Mouse (Mus musculus) cerebellum, adult 9-10 months (tissue): Measurements from ENCODE around the gene Sobp.
A peak's percentile ranks its signal among the peaks of the same experiment; 100 is the strongest.

Experiments
- DNase-seq: peaks from one replicate; pipeline ENCODE4 v3.0.0; 2022

The Sobp gene

DNA sequence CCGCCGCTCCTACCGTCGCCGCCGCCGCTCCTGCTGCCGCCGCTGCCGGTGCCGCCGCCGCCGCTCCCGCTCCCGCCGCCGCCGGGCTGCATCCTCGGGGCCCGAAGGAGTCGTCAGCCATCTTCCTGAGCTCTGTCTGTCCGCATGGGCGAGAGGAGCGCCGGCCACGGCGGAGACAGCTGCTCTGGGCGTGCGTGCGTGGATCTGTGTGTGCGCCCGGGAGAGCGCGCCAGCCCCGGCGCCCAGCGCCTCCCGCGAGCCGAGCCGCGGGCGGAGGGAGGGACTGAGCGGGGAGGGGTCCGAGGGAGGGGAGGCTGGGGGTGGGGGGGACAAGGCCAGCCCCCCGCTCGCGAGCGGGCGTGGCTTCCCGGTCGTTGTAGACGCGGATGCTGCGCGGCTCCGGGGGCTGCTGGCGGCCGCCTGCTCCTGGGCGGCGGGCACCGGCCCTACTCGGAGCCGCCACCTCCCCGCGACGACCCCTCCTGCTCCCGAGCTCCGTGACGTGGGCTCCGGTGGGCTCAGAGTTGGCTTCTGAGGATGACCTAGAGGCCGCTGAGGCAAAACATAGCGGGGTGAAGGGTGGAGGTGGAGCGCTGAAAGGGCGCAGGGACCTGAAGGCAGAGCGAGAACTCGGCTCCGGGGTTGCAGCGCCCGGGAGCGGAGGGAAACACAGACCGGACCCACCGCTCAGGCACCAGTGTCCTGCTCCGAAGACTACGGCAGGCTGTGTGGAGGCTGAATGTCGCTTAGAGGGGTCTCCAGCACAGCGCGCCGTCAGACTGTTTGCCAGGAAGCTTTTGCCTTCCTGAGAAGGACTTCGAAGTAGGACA lies at the start of gene Sobp, which contains the start of gene 9030612E09Rik:
TSS of gene Sobp (minus strand) at position 205 of the 830 bp plus-strand sequence.
TSS of gene 9030612E09Rik (plus strand) at position 379 of the 830 bp plus-strand sequence.
- DNase-seq, result peak; percentile 80

DNA sequence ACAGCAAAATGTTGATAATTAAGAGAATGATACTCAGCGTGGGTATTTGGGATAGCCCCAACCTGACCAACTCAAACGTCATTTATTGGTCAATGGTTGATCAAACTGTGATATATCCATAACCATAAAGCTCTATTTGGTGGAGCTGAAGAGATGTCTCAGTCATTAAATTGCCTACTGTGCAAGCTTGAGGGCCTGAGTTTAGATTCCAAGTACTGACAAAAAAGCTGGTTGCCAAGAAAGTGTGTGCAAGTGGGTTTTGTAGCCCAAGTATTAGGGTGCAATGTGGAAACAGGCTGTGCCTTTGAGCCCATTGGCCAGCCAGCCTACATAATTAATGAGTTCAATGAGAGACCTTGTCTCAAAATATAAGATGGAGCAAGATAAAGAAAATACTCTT lies 49.1 kb upstream of the Sobp start:
- DNase-seq, result no peak

DNA sequence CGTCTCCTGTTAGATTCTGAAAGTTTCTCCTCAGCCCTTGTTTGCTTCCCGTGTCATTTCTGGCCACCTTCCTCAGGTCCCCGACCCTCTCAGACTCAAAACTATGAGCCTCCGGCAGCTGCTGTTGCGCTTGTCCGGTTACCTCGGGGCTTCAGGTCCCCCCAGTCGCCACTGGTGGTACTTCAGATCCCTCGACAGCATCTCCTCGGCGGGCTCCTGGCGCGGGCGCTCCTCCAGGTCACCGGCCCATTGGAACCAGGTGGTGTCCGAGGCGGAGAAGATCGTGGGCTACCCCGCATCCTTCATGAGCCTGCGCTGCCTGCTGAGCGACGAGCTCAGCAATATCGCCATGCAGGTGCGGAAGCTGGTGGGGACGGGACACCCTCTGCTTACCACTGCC lies 47.3 kb upstream of the Sobp start:
- no peak for DNase-seq

GRCm38 (mm10) chr10:43220910-43221625 lies 46.7 kb upstream of the Sobp start, which contains the start of gene Pdss2:
TSS of gene Pdss2 (plus strand) at chr10:43221486.
- DNase-seq, result peak; percentile 96

GRCm38 (mm10) chr10:43220479-43220878 lies 46.1 kb upstream of the Sobp start:
- DNase-seq, result no peak

DNA sequence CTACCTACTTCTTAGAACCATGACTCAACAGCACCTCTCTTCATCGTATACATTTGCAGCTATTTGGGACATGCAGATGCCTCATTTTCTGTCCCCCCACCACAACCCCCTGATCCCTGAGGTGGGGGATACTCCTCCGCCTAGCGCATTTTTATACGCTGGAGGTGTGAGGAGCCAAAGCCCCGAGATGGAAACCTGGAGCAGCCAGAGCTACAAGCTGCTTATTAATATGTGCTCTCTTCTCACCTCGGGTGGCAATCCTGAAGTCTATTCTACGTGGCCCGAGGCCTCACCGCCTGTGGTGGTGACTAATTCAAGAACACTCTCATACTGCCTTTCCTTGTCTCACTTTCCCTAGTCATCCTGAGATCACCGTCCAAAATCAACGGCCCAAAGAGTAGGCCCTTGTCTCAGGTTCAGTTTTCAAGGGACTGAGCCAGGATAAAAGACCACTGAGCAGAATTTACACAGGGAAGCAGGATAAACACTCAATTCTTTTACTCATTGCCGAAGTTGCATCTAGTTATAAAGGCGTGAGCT lies 43.1 kb upstream of the Sobp start:
- DNase-seq, result no peak

- no peak for DNase-seq
Measured at GRCm38 (mm10) chr10:43211866-43212265, 37.5 kb upstream of the Sobp start.

DNA sequence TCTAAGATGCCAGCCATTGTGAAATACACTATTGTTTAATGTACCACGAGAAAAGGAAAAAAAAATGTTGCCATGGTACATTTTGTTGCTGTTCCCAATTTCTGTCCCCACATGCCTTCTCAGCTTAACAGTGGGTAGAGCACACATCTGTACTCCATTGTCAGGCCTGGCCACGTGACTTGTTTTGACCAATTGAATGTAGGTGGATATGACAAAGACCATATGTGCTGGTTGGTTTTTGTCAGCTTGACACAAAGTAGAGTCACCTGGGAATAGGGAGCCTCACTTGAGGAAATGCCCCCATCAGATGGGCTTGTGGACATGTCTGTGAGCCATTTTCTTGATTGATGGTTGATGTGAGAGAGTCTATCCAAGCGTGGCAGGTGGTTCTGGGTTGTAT lies 29.5 kb upstream of the Sobp start:
- no peak for DNase-seq

DNA sequence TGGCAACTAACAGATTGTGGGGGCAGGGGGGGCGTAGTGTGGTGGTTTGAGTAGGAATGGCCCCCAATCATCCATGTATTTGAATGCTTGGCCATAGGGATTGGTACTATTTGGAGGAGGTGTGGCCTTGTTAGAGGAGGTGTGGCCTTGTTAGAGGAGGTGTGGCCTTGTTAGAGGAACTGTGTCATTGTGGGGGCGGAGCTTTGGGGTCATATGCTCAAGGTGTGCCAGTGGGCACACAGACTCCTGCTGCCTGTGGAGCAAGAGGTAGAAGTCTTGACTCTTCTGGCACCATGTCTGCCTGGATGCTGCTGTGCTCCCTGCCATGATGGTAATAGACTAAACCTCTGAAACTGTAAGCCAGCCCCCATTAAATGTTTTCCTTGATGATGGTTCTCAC lies 25.9 kb upstream of the Sobp start:
- no peak for DNase-seq

DNA sequence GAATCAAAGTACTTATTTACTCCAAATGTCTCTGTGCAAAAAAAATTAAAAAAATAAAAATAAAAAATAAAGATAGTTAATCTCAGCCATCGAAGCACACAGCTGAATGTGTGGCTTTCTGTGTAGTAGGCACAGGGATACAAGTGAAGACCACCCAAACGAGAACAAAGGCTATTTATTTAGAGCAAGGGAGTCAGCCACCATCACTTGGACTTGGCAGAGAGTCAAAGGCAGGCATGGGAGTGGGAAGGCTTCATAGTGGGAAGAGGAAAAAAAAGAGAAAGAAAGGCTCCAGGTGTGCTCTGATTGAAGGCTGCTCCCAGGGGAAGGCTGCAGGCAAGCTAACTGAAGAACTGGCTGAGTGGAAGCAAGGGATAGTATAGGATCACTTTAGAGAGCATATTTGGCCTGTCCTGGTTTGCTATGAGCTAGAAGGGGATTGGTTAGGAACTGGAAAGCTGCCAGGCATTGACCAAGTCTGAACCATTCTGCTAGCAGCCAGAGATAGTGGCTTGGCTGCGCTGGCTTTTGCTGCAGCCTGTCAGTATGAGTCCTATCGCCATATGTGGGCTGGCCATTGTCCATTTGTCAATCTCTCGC lies 6.1 kb upstream of the Sobp start:
- DNase-seq, result peak; percentile 55

- DNase-seq, result peak; percentile 72
Measured at GRCm38 (mm10) chr10:43175156-43175601, 849 bp upstream of the Sobp start.

DNA sequence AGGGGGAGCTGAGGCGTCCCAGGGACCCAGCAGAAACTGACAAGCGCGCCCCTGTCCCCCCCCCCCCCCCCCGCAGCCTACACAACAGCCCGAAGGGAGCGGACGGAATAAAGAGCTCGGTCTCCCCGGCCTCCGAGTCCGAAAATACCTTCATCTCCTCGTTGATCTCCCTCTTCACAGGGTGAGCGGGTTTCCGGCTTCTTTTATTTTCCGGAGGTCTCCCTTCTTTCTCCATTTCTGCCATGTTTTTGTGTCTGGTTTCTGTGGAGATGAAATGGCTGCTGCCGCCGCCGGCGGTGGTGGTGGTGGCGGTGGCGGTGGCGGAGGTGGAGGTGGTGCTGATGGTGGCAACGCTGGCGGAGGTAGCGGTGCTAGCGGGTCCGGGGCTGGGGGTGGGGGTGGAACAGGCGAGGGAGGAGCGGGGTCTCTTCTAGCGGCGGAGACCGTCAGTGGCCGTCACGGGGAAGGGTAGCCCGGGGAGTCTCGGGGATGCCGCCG lies 453 bp downstream of the Sobp start:
- DNase-seq, result peak; percentile 50

DNA sequence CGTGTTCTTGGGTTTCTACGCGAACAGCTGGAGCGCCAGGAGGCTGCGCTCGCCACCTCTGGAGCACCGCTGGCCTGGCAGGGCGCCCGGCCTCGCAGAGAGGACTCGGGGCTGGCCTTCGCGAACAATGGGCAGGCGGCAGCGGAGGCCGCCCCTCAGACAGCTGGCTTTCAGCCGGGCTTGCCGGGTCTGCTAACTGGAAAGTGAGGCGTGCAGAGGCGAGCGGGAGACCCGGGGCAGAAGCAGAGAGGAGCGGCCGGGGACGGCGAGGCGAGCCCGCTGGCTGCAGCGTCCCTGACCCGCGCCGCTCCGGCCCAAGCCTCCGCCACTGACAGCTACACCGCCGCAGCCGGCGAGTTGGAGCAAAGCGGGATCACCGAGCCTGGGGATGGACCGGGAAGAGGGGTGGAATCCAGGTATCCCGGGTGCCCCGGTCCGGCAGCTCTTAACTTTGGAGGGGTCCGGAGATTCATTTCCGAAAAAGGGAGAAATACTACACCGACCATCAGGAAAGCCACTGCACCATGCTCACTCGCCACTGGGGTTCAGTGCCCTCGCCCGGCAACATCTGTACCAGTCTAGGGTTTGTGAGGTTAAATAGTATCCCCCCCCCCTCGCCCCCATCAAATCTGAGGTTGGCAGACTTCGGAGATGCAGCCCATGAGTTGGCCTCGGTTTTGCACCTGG lies 1.0 kb downstream of the Sobp start:
- peak; percentile 58 for DNase-seq

GRCm38 (mm10) chr10:43172554-43172953 lies 1.8 kb downstream of the Sobp start:
- no peak for DNase-seq

DNA sequence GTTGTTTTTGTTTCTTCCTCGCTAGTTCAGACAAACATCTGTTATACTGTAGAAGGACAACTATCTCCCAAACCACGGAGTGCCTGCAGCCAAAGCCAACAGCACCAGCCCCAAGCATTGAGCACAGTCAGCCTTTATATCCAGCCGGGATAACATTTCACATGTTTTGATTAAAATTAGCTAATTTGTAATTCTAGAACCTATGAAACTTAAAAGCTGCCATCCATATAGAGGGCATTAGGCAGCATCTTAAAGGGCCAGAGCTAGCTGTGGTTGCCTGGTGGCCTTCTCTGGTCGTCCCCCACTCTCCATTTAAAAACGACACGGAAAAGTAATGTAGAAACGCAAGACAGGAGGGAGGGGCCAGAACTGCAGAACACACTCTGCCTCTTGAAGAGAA lies 2.3 kb downstream of the Sobp start:
- no peak for DNase-seq

DNA sequence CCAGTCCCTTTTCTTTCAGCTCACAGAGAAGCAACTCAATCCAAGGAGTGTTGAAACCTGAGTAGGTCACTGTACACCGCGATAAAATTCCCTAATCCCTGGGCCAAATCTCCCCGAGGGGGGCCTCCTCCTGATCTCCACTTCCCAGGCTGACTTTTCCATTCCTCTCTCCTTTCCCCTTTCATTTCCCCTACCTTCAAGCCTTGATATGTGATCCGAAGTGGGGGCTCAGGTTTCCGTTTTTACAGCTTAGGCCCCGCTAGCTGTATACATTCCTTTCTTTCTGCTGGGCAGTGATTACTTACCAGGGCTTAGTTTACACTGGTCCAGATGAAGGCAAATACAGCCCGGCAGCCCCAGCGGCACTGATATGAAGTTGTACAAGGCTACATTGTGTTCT lies 3.2 kb downstream of the Sobp start:
- no peak for DNase-seq

DNA sequence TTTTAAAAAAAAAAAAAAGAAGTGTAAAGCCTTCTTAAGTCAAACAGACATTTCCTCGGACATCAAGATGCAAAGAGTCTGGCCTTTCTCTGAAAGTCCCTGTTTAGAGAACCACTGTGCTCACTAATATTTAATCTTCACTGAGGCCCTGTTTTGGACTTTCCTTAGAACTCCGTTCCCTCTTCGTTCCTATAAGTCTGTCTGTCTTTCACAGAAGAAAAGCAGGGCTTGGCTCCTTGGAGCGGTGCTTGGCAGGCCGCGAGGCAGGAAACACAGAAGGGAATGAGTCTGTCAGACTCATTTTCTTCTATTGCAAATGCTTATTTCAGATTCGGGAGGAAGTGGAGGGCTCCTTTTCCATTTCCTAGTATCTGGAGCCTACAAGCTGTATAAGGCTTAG lies 5.5 kb downstream of the Sobp start:
- no peak for DNase-seq

DNA sequence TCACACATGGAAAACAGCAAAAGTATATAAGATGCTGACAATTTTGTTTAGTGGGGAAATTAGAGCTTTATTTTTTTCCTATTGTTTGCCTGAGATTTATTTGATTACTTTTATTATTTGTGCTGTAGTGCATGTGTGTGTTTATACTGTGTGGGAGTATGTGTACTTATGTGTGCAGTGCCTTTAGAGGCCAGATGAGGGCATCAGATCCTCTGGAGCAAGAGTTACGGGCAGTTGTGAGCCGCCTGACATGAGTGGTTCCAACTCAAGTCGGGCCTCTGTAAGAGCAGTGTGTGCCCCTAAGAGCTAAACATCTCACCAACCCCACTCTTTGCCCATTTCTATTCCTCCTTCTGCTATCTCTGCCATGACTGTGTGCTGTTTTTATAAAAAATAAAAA lies 7.5 kb downstream of the Sobp start:
- DNase-seq, result no peak

DNA sequence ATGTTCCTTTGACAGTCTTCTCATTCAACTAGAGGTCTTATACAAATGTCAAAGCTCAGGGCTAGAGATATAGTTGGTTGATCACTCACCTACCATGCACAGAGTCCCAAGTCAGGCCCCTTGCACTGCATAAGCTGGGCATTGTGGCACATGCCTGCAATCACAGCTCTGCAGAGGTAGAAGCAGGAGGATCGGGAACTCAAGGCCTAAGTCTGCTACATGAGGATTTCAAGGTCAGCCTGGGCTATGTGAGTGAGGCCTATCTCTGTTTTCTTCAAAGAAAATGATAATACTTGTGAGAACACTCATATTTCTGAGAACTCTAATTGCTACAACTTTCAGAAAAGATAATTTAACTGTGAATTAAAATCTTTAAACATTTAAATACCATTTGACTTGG lies 8.2 kb downstream of the Sobp start:
- no peak for DNase-seq

DNA sequence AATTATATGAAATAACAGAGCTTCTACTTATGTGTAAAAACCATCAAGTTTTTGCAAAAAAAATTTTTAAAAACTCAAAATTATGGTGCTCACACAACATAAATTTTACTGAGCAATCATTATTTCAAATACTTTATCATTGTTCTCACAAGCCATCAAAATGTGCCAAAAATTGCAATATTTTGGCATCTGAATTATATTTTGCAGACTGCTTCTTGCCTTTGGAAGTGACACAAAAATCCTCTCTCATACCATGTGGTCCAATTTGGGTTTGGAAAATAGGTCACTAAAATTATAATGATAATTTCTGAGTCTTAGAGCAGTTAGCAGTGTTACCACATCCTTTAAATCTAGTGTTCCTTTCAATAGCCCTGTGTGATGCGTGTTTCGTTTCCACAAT lies 9.9 kb downstream of the Sobp start:
- peak; percentile 65 for DNase-seq

DNA sequence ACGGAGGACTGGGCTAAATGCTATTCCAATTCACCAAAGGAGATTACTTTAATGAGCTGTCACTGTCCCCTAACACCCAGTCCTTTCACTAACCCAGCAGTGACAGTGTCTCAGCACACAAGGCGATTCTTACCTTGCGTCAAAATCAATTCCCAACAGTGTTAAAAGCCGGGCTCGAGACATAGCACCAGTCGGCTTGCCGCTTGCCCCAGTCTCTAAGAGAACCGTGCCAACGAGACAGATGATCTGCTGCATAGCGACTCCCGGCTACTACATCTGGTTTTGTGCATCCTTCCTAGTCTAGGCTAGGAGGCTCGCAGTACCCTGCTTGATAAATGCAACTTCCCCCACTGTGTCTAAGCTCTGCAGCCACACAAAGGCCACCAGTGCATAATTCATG lies 12.0 kb downstream of the Sobp start:
- DNase-seq, result no peak

DNA sequence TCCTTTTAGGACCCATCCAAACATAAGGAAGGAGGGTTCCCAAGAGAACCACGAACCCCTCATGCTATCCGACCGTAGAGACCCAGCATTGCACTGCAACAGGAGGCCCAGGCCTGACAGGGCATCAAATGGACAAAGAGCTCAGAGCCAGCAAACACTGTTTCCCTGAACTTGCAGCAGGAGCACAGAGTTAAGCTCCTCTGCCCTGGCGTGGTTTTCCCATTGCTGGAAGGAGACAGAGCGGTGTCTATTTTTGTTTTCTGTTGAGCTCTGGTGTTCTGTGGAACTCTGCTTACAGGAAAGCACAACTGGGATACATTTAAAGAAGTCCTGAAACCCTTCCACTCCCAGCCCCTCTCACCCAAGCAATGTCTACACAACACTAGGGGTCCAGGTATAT lies 15.0 kb downstream of the Sobp start:
- no peak for DNase-seq

- DNase-seq, result no peak
Measured at GRCm38 (mm10) chr10:43158917-43159316, 15.4 kb downstream of the Sobp start.
